Mouse (Mus musculus) forebrain, embryonic 14.5 days (tissue): ENCODE results near the gene Mllt6. TPM values are rescaled to one million over a fixed set of nuclear protein-coding genes. Genes with fewer than 3 reads are reported as not detected.
"Not testable (repeated sequence)": the region's sequence is repeated elsewhere in the genome, so short reads cannot be mapped to it uniquely, and the experiment has no call there.

Experiments
- ATAC-seq: fragments of 200-750 bp; cut with Nextera tagmentation; 2 replicates; pipeline ENCODE4 v1.8.0; 2017; ENCODE audit warnings: mild to moderate bottlenecking, moderate library complexity
- DNase-seq: peaks from one replicate; pipeline ENCODE4 v3.0.0-alpha.2; 2015; ENCODE audit warnings: low spot score
- H3K27ac ChIP-seq: fragments of 300-500 bp; sonication (generic); 2 replicates; pipeline ENCODE4 v1.5.1; 2014; ENCODE audit warnings: low read depth, mild to moderate bottlenecking, control low read depth, low read length, moderate library complexity
- H3K27me3 ChIP-seq: fragments of 300-500 bp; sonication (generic); replicated peaks from 2 replicates; pipeline ENCODE4 v1.6.1; 2014; ENCODE audit warnings: low read length, control low read depth, mixed read lengths; ENCODE audit not compliant: control insufficient read depth, insufficient read depth
- H3K36me3 ChIP-seq: fragments of 300-500 bp; sonication (generic); 2 replicates; pipeline ENCODE4 v1.6.1; 2014; ENCODE audit warnings: low read length, control low read depth; ENCODE audit not compliant: control insufficient read depth, insufficient read depth
- H3K4me1 ChIP-seq: fragments of 300-500 bp; sonication (generic); 2 replicates; pipeline ENCODE4 v1.6.1; 2014; ENCODE audit warnings: antibody characterized with exemption, low read length, control low read depth; ENCODE audit not compliant: control insufficient read depth, insufficient read depth
- H3K4me2 ChIP-seq: fragments of 300-500 bp; sonication (generic); 2 replicates; pipeline ENCODE4 v1.6.1; 2014; ENCODE audit warnings: mild to moderate bottlenecking, control low read depth, low read length
- H3K4me3 ChIP-seq: fragments of 300-500 bp; sonication (generic); 2 replicates; pipeline ENCODE4 v1.5.1; 2014; ENCODE audit warnings: low read depth, low read length, control low read depth
- H3K9ac ChIP-seq: fragments of 300-500 bp; sonication (generic); 2 replicates; pipeline ENCODE4 v1.6.1; 2014; ENCODE audit warnings: mild to moderate bottlenecking, low read length, control low read depth, moderate library complexity
- H3K9me3 ChIP-seq: fragments of 300-500 bp; sonication (generic); replicated peaks from 2 replicates; pipeline ENCODE4 v1.6.1; 2016; ENCODE audit warnings: low read length, control low read depth, mixed read lengths; ENCODE audit not compliant: control insufficient read depth
- WGBS: fragments of 180-500 bp; shearing (Covaris S2); extraction: QIAGEN DNeasy Blood & Tissue Kit; methylation state at CpG from one replicate; pipeline ENCODE4 v1.1.7; 2014; 5-methylcytosine and 5-hydroxymethylcytosine counted together
- polyA plus RNA-seq: library from polyadenylated mRNA; unstranded; fragments of >200 nt; fragmentation: Nextera tagmentation; extraction: Ambion mirVana; gene quantifications from 2 replicates; pipeline ENCODE4 v1.2.1, GENCODE M21; 2014

The Mllt6 gene
- polyA plus RNA-seq, 1 experiment from 2014 or later: 5.0 TPM

GRCm38 (mm10) chr11:97627556-97628302 lies 35.5 kb upstream of the Mllt6 start:
- ATAC-seq (no peak), DNase-seq (no peak)
- H3K27ac ChIP-seq: no peak overlapping the region
- H3K9me3 ChIP-seq: no peaks in the 10 kb centered on the region
- WGBS: 2% methylated on average over 30 of the region's 30 CpGs
- no peaks in the 10 kb centered on the region for H3K36me3 ChIP-seq
- H3K27me3 ChIP-seq: peaks cover 57% of the 10 kb centered on the region
- peaks cover 5% of the 10 kb centered on the region for H3K4me1 ChIP-seq
- peak overlapping the region; percentile 83 for H3K4me2 ChIP-seq
- peak overlapping the region; percentile 41; the same call in 1 of the 2 replicates for H3K9ac ChIP-seq
- H3K4me3 ChIP-seq: peak overlapping the region; percentile 67

- Histone ChIP-seq H3K9ac (peak overlapping the region; percentile 41; the same call in 1 of the 2 replicates), H3K36me3 (no peaks in the 10 kb centered on the region)
- DNase-seq: no peak
These were observed 35.0 kb upstream of the Mllt6 start for GRCm38 (mm10) chr11:97628303-97628567.

GRCm38 (mm10) chr11:97628568-97629518 lies 34.4 kb upstream of the Mllt6 start:
- no peak overlapping the region for H3K27ac ChIP-seq
- ATAC-seq: peak; percentile 41
- under 1% methylated on average over 71 of the region's 106 CpGs for WGBS
- H3K4me1 ChIP-seq: peaks cover 5% of the 10 kb centered on the region
- peak overlapping the region; percentile 83 for H3K4me2 ChIP-seq
- peak overlapping the region; percentile 67 for H3K4me3 ChIP-seq
- H3K27me3 ChIP-seq: peaks cover 53% of the 10 kb centered on the region
- H3K9me3 ChIP-seq: no peaks in the 10 kb centered on the region
- no peaks in the 10 kb centered on the region for H3K36me3 ChIP-seq
- H3K9ac ChIP-seq: peak overlapping the region; percentile 79
- peak; percentile 27 for DNase-seq

More at GRCm38 (mm10) chr11:97628303-97628567, 35.0 kb upstream of the Mllt6 start:
- Histone ChIP-seq H3K4me2 (peak overlapping the region; percentile 83), H3K4me3 (peak overlapping the region; percentile 67), H3K27me3 (peaks cover 56% of the 10 kb centered on the region), H3K4me1 (peaks cover 5% of the 10 kb centered on the region), H3K9me3 (no peaks in the 10 kb centered on the region), H3K27ac (no peak overlapping the region)
- ATAC-seq: no peak
- WGBS: 1% methylated on average over 21 of the region's 28 CpGs

GRCm38 (mm10) chr11:97629576-97629975 lies 33.6 kb upstream of the Mllt6 start, which contains the start of gene Epop:
Gene Epop, minus strand, starts transcription at chr11:97629702.
- Histone ChIP-seq H3K9ac (peak within 1 kb of the TSS; percentile 79), H3K4me3 (peak within 1 kb of the TSS; percentile 67), H3K27me3 (peaks cover 49% of the 10 kb centered on the region), H3K9me3 (no peaks in the 10 kb centered on the region), H3K4me2 (peak within 1 kb of the TSS; percentile 83), H3K4me1 (peaks cover 5% of the 10 kb centered on the region), H3K27ac (no peak within 1 kb of the TSS), H3K36me3 (no peaks in the 10 kb centered on the region)
- WGBS: under 1% methylated on average over 32 of the region's 47 CpGs
- DNase-seq (peak; percentile 95), ATAC-seq (peak; percentile 96)

GRCm38 (mm10) chr11:97631046-97631445 lies 32.2 kb upstream of the Mllt6 start:
- no peak overlapping the region for H3K4me2 ChIP-seq
- WGBS: 29% methylated on average over 2 of the region's 2 CpGs
- H3K36me3 ChIP-seq: no peaks in the 10 kb centered on the region
- peaks cover 5% of the 10 kb centered on the region for H3K4me1 ChIP-seq
- peaks cover 42% of the 10 kb centered on the region for H3K27me3 ChIP-seq
- H3K27ac ChIP-seq: no peak overlapping the region
- H3K9me3 ChIP-seq: no peaks in the 10 kb centered on the region
- no peak overlapping the region for H3K9ac ChIP-seq
- ATAC-seq (no peak), DNase-seq (no peak)
- no peak overlapping the region for H3K4me3 ChIP-seq

- H3K4me1 ChIP-seq: peaks cover 5% of the 10 kb centered on the region
- H3K4me3 ChIP-seq: no peak overlapping the region
- peaks cover 38% of the 10 kb centered on the region for H3K27me3 ChIP-seq
- ATAC-seq (no peak), DNase-seq (no peak)
- no peak overlapping the region for H3K27ac ChIP-seq
- H3K36me3 ChIP-seq: no peaks in the 10 kb centered on the region
- H3K9me3 ChIP-seq: no peaks in the 10 kb centered on the region
- WGBS: 12% methylated on average over 5 of the region's 5 CpGs
- no peak overlapping the region for H3K9ac ChIP-seq
- H3K4me2 ChIP-seq: no peak overlapping the region
These were observed 31.7 kb upstream of the Mllt6 start for GRCm38 (mm10) chr11:97631500-97631899.

- peak; percentile 55 for ATAC-seq
- 4% methylated on average over 12 of the region's 12 CpGs for whole genome bisulfite sequencing
- peak; percentile 80 for DNase-seq
These were observed 31.3 kb upstream of the Mllt6 start for GRCm38 (mm10) chr11:97631938-97632337.

GRCm38 (mm10) chr11:97632440-97632839 lies 30.8 kb upstream of the Mllt6 start:
- peaks cover 31% of the 10 kb centered on the region for H3K27me3 ChIP-seq
- DNase-seq, H3K9me3 ChIP-seq, H3K4me2 ChIP-seq, H3K4me1 ChIP-seq, H3K27ac ChIP-seq, ATAC-seq, H3K4me3 ChIP-seq, H3K36me3 ChIP-seq, H3K9ac ChIP-seq: not testable (repeated sequence)
- 82% methylated on average over 4 of the region's 4 CpGs for WGBS

More at GRCm38 (mm10) chr11:97631938-97632337, 31.3 kb upstream of the Mllt6 start:
- H3K9ac ChIP-seq: no peak overlapping the region
- no peaks in the 10 kb centered on the region for H3K36me3 ChIP-seq
- H3K4me2 ChIP-seq: no peak overlapping the region
- H3K27me3 ChIP-seq: peaks cover 33% of the 10 kb centered on the region
- H3K4me1 ChIP-seq: peaks cover 5% of the 10 kb centered on the region
- H3K4me3 ChIP-seq: no peak overlapping the region
- no peak overlapping the region for H3K27ac ChIP-seq
- H3K9me3 ChIP-seq: no peaks in the 10 kb centered on the region
